Mouse (Mus musculus): ENCODE data around the gene Shq1.

Shq1 gene

GRCm38 (mm10) chr6:100670880-100671344 is at the start of gene Shq1:
Shq1 (minus strand) TSS chr6:100671157.
- DNase-seq, result peak; percentile 91

GRCm38 (mm10) chr6:100720098-100720501 is 49.1 kb upstream of the Shq1 start:
- peak; percentile 12 for DNase-seq

- no peak for DNase-seq
Measured at GRCm38 (mm10) chr6:100716817-100717216, 45.9 kb upstream of the Shq1 start.

GRCm38 (mm10) chr6:100716152-100716551 is 45.2 kb upstream of the Shq1 start:
- no peak for DNase-seq

GRCm38 (mm10) chr6:100715296-100715828 is 44.4 kb upstream of the Shq1 start:
- no peak for DNase-seq

- no peak for DNase-seq
Measured at GRCm38 (mm10) chr6:100710866-100711265, 39.9 kb upstream of the Shq1 start.

- no peak for DNase-seq
Measured at GRCm38 (mm10) chr6:100710170-100710569, 39.2 kb upstream of the Shq1 start.

- DNase-seq, result peak; percentile 86
Measured at GRCm38 (mm10) chr6:100709483-100709882, 38.5 kb upstream of the Shq1 start.

GRCm38 (mm10) chr6:100708996-100709395 is 38.0 kb upstream of the Shq1 start:
- no peak for DNase-seq

GRCm38 (mm10) chr6:100708248-100708647 is 37.3 kb upstream of the Shq1 start:
- no peak for DNase-seq

GRCm38 (mm10) chr6:100707557-100707956 is 36.6 kb upstream of the Shq1 start:
- DNase-seq, result peak; percentile 25

- no peak for DNase-seq
Measured at GRCm38 (mm10) chr6:100706861-100707260, 35.9 kb upstream of the Shq1 start.

- DNase-seq, result peak; percentile 10
Measured at GRCm38 (mm10) chr6:100705366-100705811, 34.4 kb upstream of the Shq1 start.

GRCm38 (mm10) chr6:100704574-100705365 is 33.8 kb upstream of the Shq1 start, which contains the start of gene Gxylt2:
Gxylt2 (plus strand) TSS chr6:100704734.
- peak; percentile 61 for DNase-seq

- no peak for DNase-seq
Measured at GRCm38 (mm10) chr6:100704197-100704573, 33.2 kb upstream of the Shq1 start.

- no peak for DNase-seq
Measured at GRCm38 (mm10) chr6:100700774-100701173, 29.8 kb upstream of the Shq1 start.

GRCm38 (mm10) chr6:100699986-100700385 is 29.0 kb upstream of the Shq1 start:
- DNase-seq, result no peak

GRCm38 (mm10) chr6:100686341-100686740 is 15.4 kb upstream of the Shq1 start:
- no peak for DNase-seq

- no peak for DNase-seq
Measured at GRCm38 (mm10) chr6:100678636-100679035, 7.7 kb upstream of the Shq1 start.

- no peak for DNase-seq
Measured at GRCm38 (mm10) chr6:100676461-100676860, 5.5 kb upstream of the Shq1 start.

GRCm38 (mm10) chr6:100674974-100675373 is 4.0 kb upstream of the Shq1 start:
- peak; percentile 16 for DNase-seq

GRCm38 (mm10) chr6:100671401-100671800 is 444 bp upstream of the Shq1 start:
- DNase-seq, result no peak

GRCm38 (mm10) chr6:100670370-100670841 is 551 bp downstream of the Shq1 start:
- DNase-seq, result peak; percentile 67

- no peak for DNase-seq
Measured at GRCm38 (mm10) chr6:100668858-100669257, 2.1 kb downstream of the Shq1 start.

All from kidney, postnatal 14 days (tissue).